Mouse (Mus musculus) megakaryocyte, embryonic 14.5 days (primary cell): ENCODE measurements at regions not wholly inside any gene's neighbourhood (a gene's known extent, or its start where the extent isn't known, plus 50 kb on each side); places are given as distances from the start of the nearest gene placed in this dataset.

ENCODE experiments used
- H3K27me3 ChIP-seq: replicated peaks from 2 replicates; pipeline ENCODE3; 2012; ENCODE audit warnings: inconsistent platforms
- H3K36me3 ChIP-seq: replicated peaks from 2 replicates; pipeline ENCODE3; 2012; ENCODE audit warnings: low read length, inconsistent platforms, mixed read lengths
- H3K4me1 ChIP-seq: 2 replicates; pipeline ENCODE4 v1.6.1; 2012; ENCODE audit warnings: inconsistent platforms
- H3K4me3 ChIP-seq: replicated peaks from 2 replicates; pipeline ENCODE3; 2012; ENCODE audit warnings: moderate library complexity, mild to moderate bottlenecking, inconsistent platforms
- H3K9me3 ChIP-seq: 2 replicates; pipeline ENCODE4 v1.6.1; 2012; ENCODE audit warnings: inconsistent platforms
- FLI1 ChIP-seq: IDR thresholded peaks from 2 replicates; pipeline ENCODE4 v1.6.1; 2012; ENCODE audit warnings: low read length, inconsistent platforms, mixed read lengths
- GATA1 ChIP-seq: IDR thresholded peaks from 3 replicates; pipeline ENCODE4 v1.6.1; 2012; ENCODE audit warnings: mixed read lengths, low read length, inconsistent platforms, borderline replicate concordance

DNA sequence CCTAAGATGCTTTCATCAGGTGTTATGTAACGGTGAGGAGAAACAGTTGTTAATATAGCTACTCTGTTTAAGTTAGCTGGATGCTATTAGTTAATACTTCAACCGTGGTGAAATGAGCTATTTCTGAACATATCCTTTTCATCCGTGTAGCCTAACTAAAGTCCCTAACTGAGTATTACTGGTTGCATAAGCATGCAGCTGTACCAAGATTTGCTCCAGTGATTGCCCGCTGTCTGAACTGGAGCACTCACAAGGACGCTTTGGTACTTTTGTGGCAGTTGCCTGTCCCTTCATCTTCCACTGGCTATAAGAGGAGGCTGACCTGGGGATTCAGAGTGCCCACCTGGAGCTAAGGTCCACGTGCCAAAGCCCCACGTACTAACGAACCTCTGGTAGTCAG, 65.3 kb upstream of the Lnx1 start:
- no peak overlapping the region for H3K4me3 ChIP-seq
- no peaks in the 10 kb centered on the region for H3K4me1 ChIP-seq
- no peaks in the 10 kb centered on the region for H3K36me3 ChIP-seq
- no peaks in the 10 kb centered on the region for H3K27me3 ChIP-seq
- peaks cover 5% of the 10 kb centered on the region for H3K9me3 ChIP-seq
- TF ChIP-seq FLI1 (no peak), GATA1 (no peak)

GRCm38 (mm10) chr5:74766211-74766610, 63.5 kb upstream of the Lnx1 start:
- no peak for TF ChIP-seq GATA1
- TF ChIP-seq FLI1 = no peak
- Histone ChIP-seq H3K27me3 (no peaks in the 10 kb centered on the region), H3K9me3 (0 out of 2 replicates have a peak, but pooled peaks cover 5% of the 10 kb centered on the region), H3K4me1 (no peaks in the 10 kb centered on the region), H3K4me3 (no peak overlapping the region), H3K36me3 (no peaks in the 10 kb centered on the region)

- no peak overlapping the region for H3K4me3 ChIP-seq
- no peaks in the 10 kb centered on the region for H3K4me1 ChIP-seq
- TF ChIP-seq GATA1 = no peak
- 0 out of 2 replicates have a peak, but pooled peaks cover 5% of the 10 kb centered on the region for H3K9me3 ChIP-seq
- no peaks in the 10 kb centered on the region for H3K36me3 ChIP-seq
- no peaks in the 10 kb centered on the region for H3K27me3 ChIP-seq
These were observed 62.5 kb upstream of the Lnx1 start for GRCm38 (mm10) chr5:74765061-74765767.

GRCm38 (mm10) chr5:74757557-74757956, 54.8 kb upstream of the Lnx1 start:
- no peaks in the 10 kb centered on the region for H3K4me1 ChIP-seq
- peaks cover 20% of the 10 kb centered on the region for H3K9me3 ChIP-seq
- no peak for TF ChIP-seq GATA1
- no peak for TF ChIP-seq FLI1
- peaks cover 2% of the 10 kb centered on the region for H3K27me3 ChIP-seq
- H3K4me3 ChIP-seq = no peak overlapping the region
- no peaks in the 10 kb centered on the region for H3K36me3 ChIP-seq

GRCm38 (mm10) chr5:74752961-74753360, 50.2 kb upstream of the Lnx1 start:
- H3K4me3 ChIP-seq = no peak overlapping the region
- no peaks in the 10 kb centered on the region for H3K4me1 ChIP-seq
- no peaks in the 10 kb centered on the region for H3K36me3 ChIP-seq
- peaks cover 15% of the 10 kb centered on the region for H3K9me3 ChIP-seq
- no peak for TF ChIP-seq GATA1
- no peak for TF ChIP-seq FLI1
- no peaks in the 10 kb centered on the region for H3K27me3 ChIP-seq
